Mouse (Mus musculus): ENCODE data around the gene Astn1.

The Astn1 gene

DNA sequence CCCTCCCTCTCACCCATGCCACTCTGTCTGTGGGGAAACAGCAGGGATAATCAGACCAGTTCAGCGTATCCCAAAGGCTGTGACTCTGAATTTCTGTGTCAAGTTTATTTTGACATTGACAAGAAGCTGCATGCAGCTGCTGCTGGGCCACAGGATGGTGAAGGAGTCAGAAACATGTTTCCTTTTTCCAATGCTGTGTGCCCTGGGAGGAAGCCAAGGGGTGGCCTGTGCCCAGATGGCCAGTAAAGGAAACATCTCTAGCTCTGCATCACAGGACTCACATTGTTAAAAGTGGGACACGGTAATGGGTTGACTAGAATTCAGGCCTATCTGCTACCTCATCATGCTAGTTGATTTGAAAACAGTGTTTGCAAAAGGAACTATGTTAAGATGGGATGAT is 279.2 kb downstream of the Astn1 start:
- no peak for DNase-seq

DNA sequence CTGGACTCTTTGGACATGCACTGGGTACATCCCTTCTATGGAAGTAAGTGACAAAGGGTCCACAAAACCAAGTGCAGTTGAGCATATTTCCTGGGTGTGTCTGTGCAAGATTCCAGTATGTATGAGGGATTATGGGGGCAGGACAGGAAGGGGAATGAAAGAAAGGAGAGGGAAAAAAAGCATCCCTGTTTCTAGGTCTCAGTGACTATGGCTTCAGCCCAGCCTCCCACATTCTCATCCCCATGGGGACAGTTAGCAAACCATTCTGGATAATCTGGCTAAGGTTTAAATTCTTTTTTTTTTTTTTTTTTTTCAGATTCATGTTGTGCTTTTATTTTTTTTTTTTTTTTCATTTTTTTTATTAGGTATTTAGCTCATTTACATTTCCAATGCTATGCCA is 280.2 kb downstream of the Astn1 start:
- DNase-seq, result no peak

DNA sequence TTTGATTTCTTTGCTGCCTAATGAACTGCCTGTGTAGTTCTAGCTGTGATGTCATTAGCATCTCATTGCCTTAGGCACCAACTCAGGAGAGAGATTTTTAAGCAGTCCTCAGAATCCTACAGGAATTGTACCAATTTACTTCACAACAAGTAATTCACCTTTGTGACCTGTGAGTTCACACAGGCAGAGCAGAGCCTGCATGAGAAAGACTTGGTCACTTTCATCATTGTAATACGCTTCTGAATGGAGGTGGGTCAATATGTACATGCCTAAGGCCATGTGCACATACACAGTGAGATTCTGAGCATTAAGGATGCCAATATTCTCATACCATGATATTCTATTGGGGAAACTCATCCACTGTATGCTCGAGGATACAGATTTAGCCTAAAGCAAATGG is 290.7 kb downstream of the Astn1 start:
- no peak for DNase-seq

DNA sequence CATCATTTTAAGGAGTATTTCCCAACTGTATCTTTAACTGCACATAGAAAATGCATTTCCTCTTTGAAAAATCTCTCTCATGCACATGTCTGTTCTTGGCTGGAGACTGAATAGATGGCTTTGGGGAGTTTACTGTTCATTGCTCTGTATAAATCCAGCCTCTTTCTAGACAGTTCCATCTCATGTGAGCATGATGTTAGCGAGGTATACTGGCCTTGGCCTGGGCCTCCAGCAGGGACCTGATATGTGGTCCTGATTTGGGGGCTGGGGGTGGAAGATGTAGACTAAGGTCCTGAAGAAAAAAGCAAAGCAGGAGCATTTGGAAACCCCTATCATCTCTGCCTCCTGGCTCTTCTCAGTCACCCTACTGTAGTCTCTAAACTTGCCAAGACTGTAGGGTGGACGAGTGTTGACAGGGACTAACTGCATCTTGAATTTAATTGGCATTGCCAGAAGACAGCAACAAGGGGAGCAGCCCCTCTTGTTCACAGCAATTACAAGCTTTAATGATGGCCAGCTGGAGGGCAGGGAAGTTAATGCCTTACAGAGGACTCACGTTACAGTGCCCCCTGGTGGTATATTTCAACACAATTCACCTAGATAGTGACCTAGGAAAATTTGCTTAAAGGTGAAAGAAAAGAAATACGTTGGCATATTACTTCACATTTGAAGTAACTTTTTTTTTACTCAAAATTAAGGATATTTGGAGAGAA is 291.9 kb downstream of the Astn1 start:
- peak; percentile 64 for DNase-seq

DNA sequence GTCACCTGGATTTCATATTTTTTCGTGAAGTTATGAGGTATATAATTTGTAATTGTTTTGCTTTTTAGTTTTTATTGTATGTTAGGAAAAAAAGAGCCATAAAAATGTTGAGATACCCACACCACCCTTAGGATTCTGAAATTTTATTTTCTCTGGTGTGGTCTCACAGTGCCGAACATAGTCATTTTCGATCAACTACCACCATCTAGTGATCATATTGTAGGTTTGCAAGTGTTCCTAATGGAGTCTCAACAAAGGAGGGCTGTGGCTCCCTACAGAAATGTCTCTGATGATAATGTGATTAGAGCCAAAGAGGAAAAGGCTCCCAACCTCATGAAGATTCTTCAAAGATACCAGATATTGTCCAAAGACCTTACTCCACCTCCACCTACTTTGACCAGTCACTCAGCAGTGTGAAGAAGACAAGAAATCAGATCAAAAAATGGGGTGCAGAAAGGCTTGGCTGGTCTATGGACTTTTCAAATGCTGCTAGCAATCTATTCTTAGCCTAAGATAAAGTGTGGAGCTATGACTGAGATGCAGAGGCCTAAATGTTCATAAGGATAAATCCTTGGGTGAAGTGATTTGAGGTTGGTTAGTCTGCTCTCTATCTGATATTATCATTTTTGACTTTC is 292.6 kb downstream of the Astn1 start:
- peak; percentile 32 for DNase-seq

DNA sequence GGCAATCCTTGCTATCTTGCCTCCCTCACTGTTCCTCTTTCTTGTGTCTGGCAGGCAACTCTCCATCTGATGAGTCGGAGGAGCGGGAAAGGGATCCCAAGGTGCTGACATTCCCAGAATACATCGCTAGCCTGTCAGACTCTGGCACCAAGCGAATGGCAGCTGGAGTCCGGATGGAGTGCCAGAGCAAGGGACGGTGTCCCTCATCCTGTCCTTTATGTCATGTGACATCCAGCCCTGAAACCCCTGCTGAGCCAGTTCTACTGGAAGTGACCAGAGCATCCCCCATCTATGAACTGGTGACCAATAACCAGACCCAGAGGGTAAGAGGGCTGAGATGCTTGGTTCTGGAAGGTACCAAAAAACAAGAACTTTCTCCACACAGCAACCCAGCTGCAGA is 294.9 kb downstream of the Astn1 start:
- DNase-seq, result no peak

DNA sequence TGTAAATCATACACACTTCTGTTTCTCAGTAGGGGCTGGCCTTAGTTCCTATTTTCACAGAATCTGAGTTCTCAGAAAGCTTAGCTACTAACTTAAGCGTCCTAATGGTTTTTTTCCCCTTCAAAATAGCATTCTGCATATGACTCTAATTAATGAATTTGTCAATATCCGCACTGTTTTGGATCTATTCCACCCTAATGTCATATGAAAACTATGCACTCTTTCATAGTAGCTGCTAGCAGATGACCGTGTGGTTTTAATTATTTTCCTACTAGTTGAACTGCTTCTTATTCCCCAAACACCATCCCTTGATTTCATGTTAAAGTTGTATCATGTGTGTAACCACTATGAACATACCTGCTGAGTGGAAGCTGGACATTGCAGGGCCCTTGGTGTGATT is 303.9 kb downstream of the Astn1 start:
- DNase-seq, result no peak

DNA sequence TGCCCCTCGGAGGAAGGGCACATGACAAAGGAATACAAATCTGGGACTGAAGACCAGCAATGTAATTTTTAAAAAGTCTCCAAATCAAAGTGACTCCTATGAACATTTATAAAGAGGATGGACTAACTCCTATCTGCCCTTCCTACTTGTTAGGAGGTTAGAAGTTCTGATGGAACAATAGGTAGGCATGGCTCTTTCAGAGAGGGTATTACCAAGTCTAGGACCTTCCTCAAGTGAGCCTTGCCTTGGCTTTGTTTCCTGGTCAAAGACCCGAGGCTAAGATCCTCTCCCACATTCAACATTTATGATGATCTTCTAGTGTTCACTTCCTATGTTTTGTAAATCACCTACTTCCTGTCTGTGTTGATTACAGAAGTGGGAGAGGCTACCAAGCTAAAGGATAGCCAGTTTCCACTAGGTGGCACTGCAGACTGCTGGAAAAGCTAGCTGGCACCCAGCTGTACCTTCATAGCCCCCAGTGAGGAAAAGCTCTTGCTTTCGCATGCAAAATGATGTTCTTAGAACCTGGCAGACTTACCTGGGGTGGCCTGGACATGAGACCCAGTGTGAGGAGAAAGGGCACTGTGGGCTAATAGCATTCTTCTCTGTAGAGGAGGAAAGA is 308.0 kb downstream of the Astn1 start:
- peak; percentile 51 for DNase-seq

DNA sequence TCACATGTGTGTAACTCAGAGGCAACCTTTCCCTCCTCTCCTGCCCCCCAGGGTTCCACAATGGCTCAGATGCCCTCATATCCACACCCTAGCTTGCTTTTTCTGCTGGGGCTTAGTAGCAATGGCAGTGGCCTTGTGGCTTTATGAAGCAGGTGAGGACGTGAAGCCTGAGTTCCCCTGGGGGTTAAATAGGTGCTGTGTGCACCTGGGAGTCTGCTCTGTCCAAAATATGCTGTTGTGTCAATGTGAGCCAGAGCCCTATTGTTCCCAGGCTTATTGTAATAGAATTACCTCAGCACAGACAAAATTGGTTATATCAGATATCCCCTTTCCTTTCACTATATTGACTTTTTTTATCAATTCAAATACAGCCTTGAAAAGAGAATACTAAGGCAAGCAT is 325.7 kb downstream of the Astn1 start:
- DNase-seq, result no peak

DNA sequence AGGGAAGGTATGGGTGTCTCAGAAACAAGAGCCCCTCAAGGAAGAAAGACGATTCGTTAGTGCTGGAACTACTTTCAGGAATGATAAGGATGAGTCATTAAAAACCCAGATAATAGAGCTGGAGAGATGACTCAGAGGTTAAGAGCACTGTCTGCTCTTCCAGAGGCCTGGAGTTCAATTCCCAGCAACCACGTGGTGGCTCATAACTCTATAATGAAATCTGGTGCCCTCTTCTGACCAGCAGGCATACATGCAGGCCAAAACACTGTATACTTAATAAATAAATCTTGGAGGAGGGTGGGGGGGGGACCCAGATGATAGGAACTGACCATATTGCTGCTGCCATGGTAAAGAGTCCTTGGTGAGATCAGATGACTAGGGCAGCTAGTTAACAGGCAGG is 335.4 kb downstream of the Astn1 start:
- DNase-seq, result no peak

DNA sequence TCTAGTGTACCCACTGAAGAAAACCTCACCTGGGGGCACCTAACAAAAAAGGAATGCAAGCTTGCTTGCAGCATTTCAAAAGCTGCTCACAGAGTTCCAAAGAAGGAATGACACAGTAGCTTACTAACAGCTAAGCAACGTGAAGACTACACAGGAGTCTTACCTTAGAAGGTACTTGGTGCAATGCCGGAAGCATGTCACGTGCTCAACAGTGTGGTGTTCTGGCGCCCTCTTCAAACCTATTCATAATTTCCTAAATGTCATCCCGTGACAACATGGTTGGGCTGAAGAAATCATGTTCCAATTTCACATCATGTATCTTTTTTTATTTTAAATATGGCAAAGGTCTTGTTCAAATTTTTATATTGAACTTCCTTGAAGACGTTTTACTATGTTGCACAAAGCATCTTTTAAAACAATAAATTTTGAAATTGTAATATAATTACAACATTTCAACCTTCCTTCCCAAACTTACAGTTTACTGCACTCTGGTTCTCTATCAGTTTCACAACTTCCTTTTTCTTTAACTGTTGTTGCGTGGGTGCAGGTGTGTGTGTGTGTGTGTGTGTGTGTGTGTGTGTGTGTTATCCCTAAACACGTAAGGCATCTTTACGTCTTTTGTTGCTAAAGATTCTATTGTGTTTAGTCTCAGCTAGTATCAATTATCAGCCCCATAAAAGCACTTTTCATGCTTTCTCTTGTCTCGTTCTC is 335.9 kb downstream of the Astn1 start:
- no peak for DNase-seq

DNA sequence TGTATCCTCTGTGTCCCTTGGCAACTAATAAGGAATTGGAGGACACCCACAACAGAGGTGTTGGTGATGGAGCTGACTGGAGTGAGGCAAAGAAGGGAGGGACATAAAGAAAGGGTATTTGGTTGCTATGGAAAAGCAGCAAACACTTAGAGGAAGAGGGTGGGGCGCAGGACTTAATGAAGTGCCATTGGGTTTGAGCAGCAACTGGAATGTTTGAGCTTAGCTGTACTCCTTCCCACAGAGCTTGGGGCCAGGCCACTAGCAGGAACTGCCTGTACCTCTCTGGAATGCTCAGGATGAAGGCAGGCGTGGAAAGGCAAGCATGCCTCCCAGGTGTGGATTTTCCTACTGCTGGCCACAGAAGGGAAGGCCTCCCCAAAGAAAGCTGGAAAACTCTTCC is 337.2 kb downstream of the Astn1 start:
- DNase-seq, result no peak

DNA sequence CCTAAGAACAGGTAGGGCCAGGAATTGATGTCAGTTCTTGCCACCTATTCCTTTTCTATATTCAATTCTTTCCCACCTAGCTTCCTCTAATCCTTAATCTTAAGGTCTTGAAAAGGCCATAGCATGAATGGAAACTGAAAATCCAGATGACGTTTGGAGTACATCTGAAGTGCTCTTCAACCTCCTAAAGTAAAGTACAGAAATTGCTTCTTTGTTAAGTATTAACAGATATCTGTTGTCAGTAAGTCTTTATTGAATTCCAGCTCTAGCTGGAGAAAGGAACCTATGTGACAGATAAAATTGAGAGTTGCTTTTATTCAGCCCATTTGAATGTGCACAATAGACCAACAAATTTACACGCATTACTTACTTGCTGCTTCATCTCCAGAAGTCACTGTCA is 338.1 kb downstream of the Astn1 start:
- DNase-seq, result no peak

DNA sequence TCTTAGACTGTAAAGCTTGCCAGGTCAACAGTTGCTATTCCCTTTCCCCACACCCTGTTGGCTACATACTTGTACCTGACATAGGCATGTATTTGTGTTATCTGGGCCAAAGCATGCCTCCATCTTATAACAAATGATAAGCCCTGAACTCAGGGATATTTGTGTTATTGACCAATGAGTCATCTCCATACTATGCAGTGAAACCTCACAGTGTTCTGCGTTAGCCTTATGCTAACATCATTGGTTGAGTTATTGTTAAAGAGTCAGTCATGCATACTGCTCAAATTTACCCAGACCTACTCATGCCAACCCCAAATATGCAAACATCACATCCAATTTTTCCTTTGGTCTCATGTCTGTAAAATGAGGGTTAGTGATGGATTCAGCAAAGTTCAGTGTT is 339.3 kb downstream of the Astn1 start:
- DNase-seq, result no peak

DNA sequence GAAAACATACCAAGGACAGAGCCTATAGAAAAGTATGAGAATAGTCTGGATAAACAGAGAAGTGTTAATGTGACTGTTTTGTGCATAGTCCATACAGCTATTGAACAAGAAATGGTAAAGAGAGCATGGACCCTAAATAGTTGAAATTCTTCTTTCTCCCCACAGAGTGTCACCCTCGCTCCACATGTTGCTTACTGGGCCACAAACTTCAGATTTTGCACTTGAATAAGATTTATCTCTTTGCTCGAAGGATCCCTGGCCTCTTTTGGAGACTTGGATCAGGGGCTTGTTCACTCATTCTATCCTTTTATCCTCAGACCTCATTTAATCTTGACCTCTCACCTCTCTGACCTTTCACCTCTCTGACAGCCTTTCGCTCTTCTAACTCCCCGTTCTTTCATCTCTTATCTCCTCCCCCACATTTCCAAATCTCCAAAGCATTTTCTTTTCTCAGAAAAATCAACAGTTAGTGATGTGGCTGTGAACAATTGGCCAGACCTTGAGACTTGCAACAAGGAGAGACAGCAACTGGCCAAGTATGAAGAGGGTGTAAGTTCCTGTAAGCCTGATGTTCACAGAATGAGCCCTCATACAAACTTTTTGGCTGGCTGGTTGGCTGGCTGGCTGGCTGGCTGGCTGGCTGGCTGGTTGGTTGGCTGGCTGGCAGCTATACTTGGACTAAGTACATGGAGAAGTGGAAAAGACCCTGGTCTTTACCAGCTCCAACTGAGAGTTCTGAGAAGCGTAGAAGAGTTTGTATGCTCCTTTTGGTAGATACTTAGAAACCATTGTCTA is 351.4 kb downstream of the Astn1 start:
- no peak for DNase-seq

DNA sequence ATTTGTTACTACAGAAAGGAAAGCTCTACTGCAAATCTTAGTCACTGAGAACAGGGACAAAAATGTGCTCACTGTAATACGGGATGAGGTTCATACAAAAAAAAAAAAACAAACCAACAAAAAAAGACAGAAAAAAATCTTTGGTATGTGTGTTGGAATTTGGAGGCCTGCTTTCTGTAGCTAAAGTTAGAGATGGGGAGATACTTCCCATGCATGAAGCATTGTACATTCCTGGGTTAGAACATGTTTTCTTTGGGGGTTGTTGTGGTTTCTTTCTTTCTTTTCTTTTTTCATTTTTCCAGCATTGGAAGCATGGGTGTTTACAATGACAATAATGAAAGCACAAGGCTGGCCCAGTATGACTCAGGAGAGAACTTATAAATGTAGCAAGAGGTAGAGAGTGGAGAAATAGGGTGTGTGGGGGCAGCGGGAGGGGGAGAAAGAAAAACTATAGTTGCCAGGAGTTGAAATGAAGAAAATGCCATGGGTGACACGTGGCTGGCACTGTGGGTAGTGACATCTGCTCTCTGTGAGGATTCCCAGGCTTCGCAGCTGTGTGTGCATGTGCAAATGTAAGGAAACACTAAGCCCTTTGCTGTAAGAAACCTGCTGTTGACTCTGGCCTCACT is 370.9 kb downstream of the Astn1 start:
- DNase-seq, result no peak

DNA sequence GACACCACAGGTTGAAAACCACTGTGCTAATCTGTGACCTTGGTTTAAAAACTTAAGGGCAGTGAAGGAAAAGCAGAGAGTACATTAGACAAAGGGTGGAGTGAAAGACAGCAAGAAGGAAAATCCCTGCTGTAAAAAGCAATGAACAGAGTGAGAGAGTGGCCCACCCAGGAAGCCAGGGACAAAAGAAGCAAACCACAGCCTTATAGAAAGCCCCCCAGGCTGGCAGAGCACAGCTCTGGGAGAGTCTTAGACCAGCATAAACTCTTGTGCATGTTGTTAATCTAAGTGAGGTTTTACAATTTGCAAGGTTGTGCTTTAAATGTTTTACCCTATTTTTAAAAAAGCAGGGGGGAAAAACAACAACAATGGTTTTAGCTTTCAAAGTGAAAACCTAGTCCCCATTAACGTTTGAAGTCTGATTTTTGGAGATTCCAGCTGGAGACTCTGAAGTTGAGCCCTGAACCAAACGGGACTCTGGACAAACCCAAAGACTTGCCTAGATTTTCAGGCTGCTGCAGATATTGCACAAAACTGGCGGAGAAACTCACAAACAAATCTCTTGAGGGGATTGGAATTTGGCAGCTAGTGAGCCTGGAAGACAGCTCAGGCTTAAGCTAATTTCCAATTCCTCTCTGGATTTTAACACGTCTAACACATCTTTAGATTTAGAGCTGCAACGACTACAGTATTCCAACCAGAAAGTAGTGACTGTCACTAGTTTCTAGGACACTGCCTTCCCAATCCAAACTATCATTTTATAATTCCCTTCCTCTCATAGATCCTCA is 377.3 kb downstream of the Astn1 start:
- DNase-seq, result no peak

DNA sequence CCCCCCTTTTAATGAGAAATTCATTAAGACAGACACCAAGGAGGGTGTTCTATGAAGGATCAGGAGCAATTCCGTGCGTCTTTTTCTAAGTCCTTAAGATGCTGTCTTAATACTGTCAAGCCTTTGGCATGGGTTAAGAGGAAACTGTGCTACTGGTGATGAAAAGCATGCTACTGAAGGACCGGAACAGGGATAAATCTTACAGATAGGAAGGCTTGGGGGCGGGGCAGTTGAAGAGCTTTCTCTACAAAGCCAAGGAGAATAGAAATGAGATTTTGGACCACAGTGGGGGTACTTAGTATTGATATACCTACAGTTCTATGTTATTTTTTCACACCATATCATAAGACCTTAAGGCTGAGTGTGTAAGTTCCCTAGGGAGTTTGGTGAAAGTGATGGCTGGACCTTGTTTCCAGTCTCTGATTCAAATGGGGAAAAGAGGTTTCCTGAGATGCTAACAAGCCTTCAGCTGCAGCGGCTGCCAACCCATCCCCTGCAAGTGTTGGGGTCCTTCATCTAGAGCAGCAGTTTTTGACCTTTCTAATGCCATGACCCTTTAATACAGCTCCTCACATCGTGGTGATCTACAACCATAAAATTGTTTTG is 378.2 kb downstream of the Astn1 start:
- DNase-seq, result no peak

DNA sequence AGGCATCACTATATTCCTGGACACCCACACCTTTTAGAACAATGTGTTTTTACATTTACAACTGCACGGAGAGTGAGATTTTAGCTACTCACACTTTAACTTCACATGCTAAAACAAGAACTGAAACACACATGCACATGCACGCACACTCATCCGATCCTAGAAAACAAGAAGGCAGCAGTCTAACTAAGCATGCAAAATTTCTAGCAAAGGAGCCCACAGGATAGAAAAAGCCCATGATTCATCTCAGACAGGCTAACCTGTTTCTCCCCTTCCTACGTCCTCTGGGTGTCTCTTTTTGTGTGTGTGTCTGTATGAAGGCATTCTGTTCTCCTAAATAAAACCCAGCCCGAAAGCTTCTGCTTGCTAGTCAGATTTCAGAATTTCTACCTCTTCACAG is 378.9 kb downstream of the Astn1 start:
- no peak for DNase-seq
